Mouse (Mus musculus) kidney, adult 2 months (tissue): ENCODE measurements around the gene Agpat2.

Experiments used
- CTCF ChIP-seq: fragments of 200-500 bp; conservative IDR thresholded peaks from 2 replicates; pipeline ENCODE4 v1.5.1; 2011; ENCODE audit warnings: low read depth, mild to moderate bottlenecking, control low read depth, low read length, moderate library complexity, mixed read lengths; ENCODE audit not compliant: insufficient read depth, insufficient read length
- POLR2A ChIP-seq: fragments of 200-500 bp; IDR thresholded peaks from one replicate; pipeline ENCODE4 v1.6.1; 2011; ENCODE audit warnings: low read depth, low read length, control low read depth

DNA sequence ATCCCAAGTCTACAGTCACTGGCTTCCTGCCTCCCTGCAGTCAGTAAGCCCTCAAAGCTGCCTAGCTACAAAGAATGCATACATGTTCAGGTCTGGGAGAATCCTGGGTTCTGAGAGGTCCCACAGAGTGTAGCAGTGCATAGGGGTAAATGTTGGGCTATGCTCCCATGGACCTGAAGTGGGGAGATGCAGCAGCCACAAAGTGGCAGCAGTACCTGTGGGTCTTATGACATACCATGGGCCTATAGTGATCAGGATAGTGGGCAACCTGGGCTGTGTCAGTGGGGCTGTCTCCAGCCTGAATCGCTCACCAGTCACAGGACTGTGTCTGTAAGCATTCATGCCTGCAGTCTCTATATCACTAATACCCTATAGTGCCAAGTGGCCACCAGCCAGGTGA is 24.5 kb downstream of the Agpat2 start, which contains the start of gene Egfl7:
- TF ChIP-seq POLR2A (no peak), CTCF (no peak)
